Mouse (Mus musculus) heart, adult 2 months (tissue): Measurements from ENCODE around the gene Nup107.

Experiments
- CTCF ChIP-seq: fragments of 200-600 bp; IDR thresholded peaks from 2 replicates; pipeline ENCODE4 v1.8.1; 2022; ENCODE audit warnings: antibody characterized with exemption, mild to moderate bottlenecking, moderate library complexity
- EP300 ChIP-seq: fragments of 200-500 bp; IDR thresholded peaks from 2 replicates; pipeline ENCODE4 v1.6.1; 2011; ENCODE audit warnings: low read depth, low read length, control low read depth; ENCODE audit not compliant: insufficient read depth
- POLR2A ChIP-seq: fragments of 200-500 bp; IDR thresholded peaks from 2 replicates; pipeline ENCODE4 v1.6.1; 2011; ENCODE audit warnings: mild to moderate bottlenecking, low read depth, low read length, control low read depth; ENCODE audit not compliant: insufficient read depth

DNA sequence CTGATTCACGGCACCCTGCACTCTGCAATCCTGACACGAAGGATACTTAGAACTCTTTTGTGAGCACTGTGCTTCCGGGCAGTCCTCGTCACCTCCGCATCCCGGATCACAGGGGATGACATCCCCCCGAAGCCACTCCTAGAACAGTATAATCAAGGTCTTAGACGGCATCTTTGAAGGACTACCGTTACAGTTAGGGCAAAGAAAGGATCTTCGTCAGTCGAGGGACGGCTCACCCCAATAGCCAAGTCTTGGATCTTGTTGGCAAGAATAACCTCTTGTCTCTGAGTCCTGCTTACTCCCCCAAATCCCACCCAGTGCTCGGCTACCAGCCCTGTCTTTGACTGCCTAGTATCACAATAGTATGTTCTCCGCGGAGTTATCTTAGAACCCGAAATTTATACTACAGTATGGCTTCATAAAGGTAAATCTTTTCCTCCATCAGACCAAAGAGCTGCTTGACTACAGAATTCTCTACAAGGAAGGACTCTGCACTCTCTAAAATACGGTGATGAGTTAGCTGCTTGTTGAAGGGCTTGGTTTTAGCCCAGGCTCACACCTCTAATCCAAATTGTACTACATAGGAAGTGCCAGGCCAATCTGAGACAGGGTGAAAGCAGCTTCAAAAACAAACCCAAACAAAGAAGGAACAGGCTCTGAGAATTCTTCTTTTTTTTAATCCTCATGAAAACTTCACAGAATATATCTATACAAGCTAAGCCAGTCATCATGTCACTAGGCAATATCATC is 1.9 kb downstream of the Nup107 start:
- TF ChIP-seq POLR2A (no peak), CTCF (no peak), EP300 (no peak)
